Mouse (Mus musculus): Measurements from ENCODE around the gene Hdac4. TPM values are rescaled to one million over a fixed set of nuclear protein-coding genes. Genes with fewer than 3 reads are reported as not detected.

Gene Hdac4
- polyA plus RNA-seq, 1 experiment from 2014 or later: 10.5 TPM

- ATAC-seq (replicated peaks; ENCODE audit: insufficient number of reproducible peaks, insufficient read depth, low FRiP score, low read depth): no peak
- no peak overlapping the region for H3K9ac ChIP-seq
- H3K27ac ChIP-seq: no peak overlapping the region
- no peak overlapping the region for H3K4me2 ChIP-seq
- peaks cover 9% of the 10 kb centered on the region for H3K27me3 ChIP-seq
- 84% methylated on average over 6 of the region's 6 CpGs for WGBS
- H3K4me3 ChIP-seq: no peak overlapping the region
- H3K4me1 ChIP-seq (replicated peaks): no peaks in the 10 kb centered on the region
- no peaks in the 10 kb centered on the region for H3K9me3 ChIP-seq (replicated peaks)
- H3K36me3 ChIP-seq: no peaks in the 10 kb centered on the region
Measured at GRCm38 (mm10) chr1:91905268-91905667, 290.2 kb downstream of the Hdac4 start.

GRCm38 (mm10) chr1:91903241-91903981 lies 292.1 kb downstream of the Hdac4 start:
- Histone ChIP-seq H3K27ac (no peak overlapping the region), H3K9ac (no peak overlapping the region), H3K4me1 (replicated peaks) (no peaks in the 10 kb centered on the region), H3K4me2 (no peak overlapping the region), H3K4me3 (no peak overlapping the region), H3K27me3 (peaks cover 9% of the 10 kb centered on the region), H3K9me3 (replicated peaks) (no peaks in the 10 kb centered on the region), H3K36me3 (no peaks in the 10 kb centered on the region)
- WGBS: 61% methylated on average over 8 of the region's 8 CpGs
- no peak for ATAC-seq (replicated peaks; ENCODE audit: insufficient number of reproducible peaks, insufficient read depth, low FRiP score, low read depth)

- Histone ChIP-seq H3K27ac (no peak overlapping the region), H3K9ac (no peak overlapping the region), H3K4me3 (no peak overlapping the region), H3K4me1 (replicated peaks) (no peaks in the 10 kb centered on the region), H3K9me3 (replicated peaks) (no peaks in the 10 kb centered on the region), H3K4me2 (no peak overlapping the region), H3K36me3 (no peaks in the 10 kb centered on the region), H3K27me3 (no peaks in the 10 kb centered on the region)
- 82% methylated on average over 2 of the region's 2 CpGs for WGBS
- no peak for ATAC-seq (replicated peaks; ENCODE audit: insufficient number of reproducible peaks, insufficient read depth, low FRiP score, low read depth)
Measured at GRCm38 (mm10) chr1:91897078-91897477, 298.4 kb downstream of the Hdac4 start.

GRCm38 (mm10) chr1:91894286-91894685 lies 301.2 kb downstream of the Hdac4 start:
- no peaks in the 10 kb centered on the region for H3K36me3 ChIP-seq
- H3K9me3 ChIP-seq (replicated peaks): no peaks in the 10 kb centered on the region
- H3K4me1 ChIP-seq (replicated peaks): no peaks in the 10 kb centered on the region
- H3K27ac ChIP-seq: no peak overlapping the region
- no peak overlapping the region for H3K9ac ChIP-seq
- 80% methylated on average over 5 of the region's 5 CpGs for WGBS
- no peaks in the 10 kb centered on the region for H3K27me3 ChIP-seq
- no peak overlapping the region for H3K4me3 ChIP-seq
- H3K4me2 ChIP-seq: no peak overlapping the region
- no peak for ATAC-seq (replicated peaks; ENCODE audit: insufficient number of reproducible peaks, insufficient read depth, low FRiP score, low read depth)

GRCm38 (mm10) chr1:91893598-91893997 lies 301.9 kb downstream of the Hdac4 start:
- no peaks in the 10 kb centered on the region for H3K36me3 ChIP-seq
- no peak overlapping the region for H3K9ac ChIP-seq
- no peak overlapping the region for H3K27ac ChIP-seq
- H3K9me3 ChIP-seq (replicated peaks): no peaks in the 10 kb centered on the region
- no peak overlapping the region for H3K4me3 ChIP-seq
- no peak overlapping the region for H3K4me2 ChIP-seq
- 77% methylated on average over 11 of the region's 11 CpGs for WGBS
- no peaks in the 10 kb centered on the region for H3K27me3 ChIP-seq
- ATAC-seq (replicated peaks; ENCODE audit: insufficient number of reproducible peaks, insufficient read depth, low FRiP score, low read depth): no peak
- no peaks in the 10 kb centered on the region for H3K4me1 ChIP-seq (replicated peaks)

GRCm38 (mm10) chr1:91883115-91883514 lies 312.4 kb downstream of the Hdac4 start:
- WGBS: 50% methylated on average over 5 of the region's 5 CpGs
- peak; percentile 53; the same call in 1 of the 2 replicates for ATAC-seq (replicated peaks; ENCODE audit: insufficient number of reproducible peaks, insufficient read depth, low FRiP score, low read depth)
- H3K36me3 ChIP-seq: no peaks in the 10 kb centered on the region
- no peak overlapping the region for H3K27ac ChIP-seq
- H3K4me1 ChIP-seq (replicated peaks): peaks cover 8% of the 10 kb centered on the region
- H3K4me2 ChIP-seq: no peak overlapping the region
- no peak overlapping the region for H3K4me3 ChIP-seq
- H3K9me3 ChIP-seq (replicated peaks): no peaks in the 10 kb centered on the region
- no peaks in the 10 kb centered on the region; the same call in 1 of the 2 replicates for H3K27me3 ChIP-seq
- H3K9ac ChIP-seq: no peak overlapping the region

- no peak for ATAC-seq (replicated peaks; ENCODE audit: insufficient number of reproducible peaks, insufficient read depth, low FRiP score, low read depth)
- no peak overlapping the region for H3K4me3 ChIP-seq
- no peak overlapping the region for H3K9ac ChIP-seq
- 52% methylated on average over 8 of the region's 8 CpGs for WGBS
- H3K36me3 ChIP-seq: no peaks in the 10 kb centered on the region
- no peaks in the 10 kb centered on the region for H3K9me3 ChIP-seq (replicated peaks)
- H3K27ac ChIP-seq: no peak overlapping the region
- no peak overlapping the region for H3K4me2 ChIP-seq
- peaks cover 8% of the 10 kb centered on the region for H3K4me1 ChIP-seq (replicated peaks)
- no peaks in the 10 kb centered on the region; the same call in 1 of the 2 replicates for H3K27me3 ChIP-seq
Measured at GRCm38 (mm10) chr1:91880899-91881298, 314.6 kb downstream of the Hdac4 start.

GRCm38 (mm10) chr1:91880156-91880555 lies 315.3 kb downstream of the Hdac4 start:
- Histone ChIP-seq H3K9me3 (replicated peaks) (no peaks in the 10 kb centered on the region), H3K27ac (no peak overlapping the region), H3K27me3 (no peaks in the 10 kb centered on the region; the same call in 1 of the 2 replicates), H3K36me3 (no peaks in the 10 kb centered on the region), H3K4me2 (no peak overlapping the region), H3K9ac (no peak overlapping the region), H3K4me1 (replicated peaks) (peaks cover 8% of the 10 kb centered on the region), H3K4me3 (no peak overlapping the region)
- 76% methylated on average over 12 of the region's 12 CpGs for WGBS
- ATAC-seq (replicated peaks; ENCODE audit: insufficient number of reproducible peaks, insufficient read depth, low FRiP score, low read depth): no peak

Measured in heart, embryonic 15.5 days (tissue).